Mouse (Mus musculus): ENCODE results near the gene Snrpc. TPM values are rescaled to one million over a fixed set of nuclear protein-coding genes. Genes with fewer than 3 reads are reported as not detected.

Snrpc gene
- polyA plus RNA-seq, 1 experiment from 2014 or later = 350 TPM

GRCm38 (mm10) chr17:27874510-27874909 lies 36.6 kb downstream of the Snrpc start:
- H3K27ac ChIP-seq (replicated peaks) = no peak overlapping the region
- H3K4me3 ChIP-seq = no peak overlapping the region
- H3K4me2 ChIP-seq (replicated peaks) = no peak overlapping the region
- peaks cover 6% of the 10 kb centered on the region for H3K36me3 ChIP-seq
- 82% methylated on average over 5 of the region's 5 CpGs for WGBS
- H3K9me3 ChIP-seq = no peaks in the 10 kb centered on the region
- H3K27me3 ChIP-seq = no peaks in the 10 kb centered on the region
- H3K9ac ChIP-seq (replicated peaks) = no peak overlapping the region
- ATAC-seq (ENCODE audit: low FRiP score, low read depth) = no peak
- H3K4me1 ChIP-seq = no peaks in the 10 kb centered on the region

DNA sequence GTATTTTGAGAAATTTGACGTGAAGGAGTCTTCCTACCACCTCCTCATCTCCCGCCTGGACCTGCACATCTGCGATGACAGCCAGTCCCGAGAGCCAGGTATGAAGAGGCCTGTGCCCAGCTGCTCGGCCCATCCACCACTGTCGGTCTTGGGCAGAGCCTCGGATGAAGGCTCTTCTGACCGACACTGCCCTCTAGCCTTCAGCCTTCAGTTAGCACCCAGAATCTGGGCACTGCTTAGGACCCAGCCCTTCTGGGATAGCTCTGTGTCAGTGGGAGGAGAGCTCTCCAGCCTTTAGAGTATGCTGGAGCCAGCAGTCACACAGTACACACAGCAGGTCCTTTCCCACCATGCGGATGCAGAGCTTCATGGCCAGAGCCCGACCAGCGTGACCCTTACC lies 43.6 kb downstream of the Snrpc start:
- H3K4me1 ChIP-seq = no peaks in the 10 kb centered on the region
- ATAC-seq (ENCODE audit: low FRiP score, low read depth) = no peak
- H3K9ac ChIP-seq (replicated peaks) = 0 out of 2 replicates have a peak overlapping the region, but pooled peaks have one; percentile 1
- H3K4me3 ChIP-seq = no peak overlapping the region
- H3K4me2 ChIP-seq (replicated peaks) = no peak overlapping the region
- 67% methylated on average over 11 of the region's 11 CpGs for WGBS
- no peaks in the 10 kb centered on the region for H3K9me3 ChIP-seq
- H3K36me3 ChIP-seq = peaks cover 66% of the 10 kb centered on the region
- H3K27ac ChIP-seq (replicated peaks) = no peak overlapping the region
- no peaks in the 10 kb centered on the region for H3K27me3 ChIP-seq

GRCm38 (mm10) chr17:27883129-27883528 lies 45.2 kb downstream of the Snrpc start:
- no peak for ATAC-seq (ENCODE audit: low FRiP score, low read depth)
- Histone ChIP-seq H3K4me3 (no peak overlapping the region), H3K4me2 (replicated peaks) (no peak overlapping the region), H3K9me3 (no peaks in the 10 kb centered on the region), H3K27ac (replicated peaks) (no peak overlapping the region), H3K9ac (replicated peaks) (no peak overlapping the region), H3K36me3 (peaks cover 80% of the 10 kb centered on the region), H3K27me3 (no peaks in the 10 kb centered on the region), H3K4me1 (no peaks in the 10 kb centered on the region)
- WGBS = 90% methylated on average over 8 of the region's 8 CpGs

GRCm38 (mm10) chr17:27883994-27884393 lies 46.0 kb downstream of the Snrpc start:
- Histone ChIP-seq H3K27me3 (no peaks in the 10 kb centered on the region), H3K9ac (replicated peaks) (no peak overlapping the region), H3K27ac (replicated peaks) (no peak overlapping the region), H3K4me1 (no peaks in the 10 kb centered on the region), H3K4me3 (no peak overlapping the region), H3K4me2 (replicated peaks) (no peak overlapping the region), H3K36me3 (peaks cover 78% of the 10 kb centered on the region), H3K9me3 (no peaks in the 10 kb centered on the region)
- no peak for ATAC-seq (ENCODE audit: low FRiP score, low read depth)
- WGBS = 94% methylated on average over 6 of the region's 6 CpGs

DNA sequence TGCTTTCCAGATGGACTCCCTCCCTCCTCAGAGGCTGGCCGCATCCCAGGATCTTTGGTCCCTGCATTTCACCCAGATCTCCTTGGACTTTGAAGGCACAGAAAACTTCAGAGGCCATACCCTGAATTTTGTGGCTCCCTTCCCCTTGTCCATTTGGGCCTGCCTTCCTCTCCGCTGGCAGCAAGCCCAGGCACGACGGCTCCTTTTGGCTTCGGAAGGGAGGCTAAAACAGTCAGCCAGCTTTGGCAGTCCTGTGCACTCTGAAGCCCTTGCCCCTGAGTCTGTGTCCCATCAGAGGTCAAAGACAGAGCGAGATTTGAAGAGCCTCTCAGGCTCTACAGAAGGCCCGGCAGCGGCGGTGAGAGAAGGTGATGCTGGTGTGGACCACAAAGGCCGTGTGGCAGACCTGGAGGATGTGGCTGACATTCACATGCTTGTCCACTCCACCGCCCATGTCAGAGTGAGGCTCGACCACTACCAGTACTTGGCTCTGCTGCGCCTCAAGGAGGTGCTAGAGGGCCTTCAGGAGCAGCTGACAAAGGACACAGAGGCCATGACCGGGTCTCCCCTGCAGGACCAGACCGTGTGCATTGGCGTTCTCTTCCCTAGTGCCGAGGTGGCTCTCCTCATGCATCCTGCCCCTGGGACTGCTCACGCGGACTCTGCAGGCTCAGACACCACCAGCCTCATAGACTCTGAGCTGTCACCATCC lies 48.7 kb downstream of the Snrpc start:
- Histone ChIP-seq H3K4me1 (no peaks in the 10 kb centered on the region), H3K27me3 (no peaks in the 10 kb centered on the region), H3K36me3 (peaks cover 54% of the 10 kb centered on the region), H3K27ac (replicated peaks) (no peak overlapping the region), H3K9ac (replicated peaks) (no peak overlapping the region), H3K4me2 (replicated peaks) (no peak overlapping the region), H3K9me3 (no peaks in the 10 kb centered on the region), H3K4me3 (no peak overlapping the region)
- ATAC-seq (ENCODE audit: low FRiP score, low read depth) = no peak
- WGBS = 84% methylated on average over 19 of the region's 19 CpGs

Other genes starting within 250 kb of the Snrpc start
- gene Nudt3, start 214.7 kb upstream of the Snrpc start, polyA plus RNA-seq (2016; fragmentation: Nextera tagmentation; extraction: Ambion mirVana) = 189 and 196 TPM in 2 replicates
- not detected in 2 replicates for gene RPS10-NUDT3, start 202.9 kb upstream of the Snrpc start, polyA plus RNA-seq (2016; fragmentation: Nextera tagmentation; extraction: Ambion mirVana)
- gene Rps10, start 201.5 kb upstream of the Snrpc start, polyA plus RNA-seq (2016; fragmentation: Nextera tagmentation; extraction: Ambion mirVana) = 694 and 702 TPM in 2 replicates
- gene Pacsin1, start 182.6 kb upstream of the Snrpc start, polyA plus RNA-seq (2016; fragmentation: Nextera tagmentation; extraction: Ambion mirVana) = 6.3 and 6.7 TPM in 2 replicates
- 0.39 and 0.40 TPM in 2 replicates for gene Spdef, start 109.2 kb upstream of the Snrpc start, polyA plus RNA-seq (2016; fragmentation: Nextera tagmentation; extraction: Ambion mirVana)
- gene D17Wsu92e, start 17.5 kb upstream of the Snrpc start, polyA plus RNA-seq (2016; fragmentation: Nextera tagmentation; extraction: Ambion mirVana) = 12.4 and 12.9 TPM in 2 replicates
- 8.3 and 9.2 TPM in 2 replicates for gene Uhrf1bp1, start 18.3 kb downstream of the Snrpc start, polyA plus RNA-seq (2016; fragmentation: Nextera tagmentation; extraction: Ambion mirVana)
- 60.7 and 64.8 TPM in 2 replicates for gene Anks1, start 71.2 kb downstream of the Snrpc start, polyA plus RNA-seq (2016; fragmentation: Nextera tagmentation; extraction: Ambion mirVana)
- 95.7 TPM in 2 replicates for gene Taf11, start 71.7 kb downstream of the Snrpc start, polyA plus RNA-seq (2016; fragmentation: Nextera tagmentation; extraction: Ambion mirVana)
- gene Tcp11, start 242.5 kb downstream of the Snrpc start, polyA plus RNA-seq (2016; fragmentation: Nextera tagmentation; extraction: Ambion mirVana) = 1.4 and 1.9 TPM in 2 replicates

Data from midbrain, embryonic 12.5 days (tissue).